Mouse (Mus musculus) T-helper 1 cell (primary cell): ENCODE measurements around the gene Hlf.

Experiments used
- in situ Hi-C: fragments of 300-600 bp; cut with MboI, MseI; formaldehyde crosslinking; loops from one replicate; pipeline ENCODE4 v1.15.1; 2025; ENCODE audit warnings: high pct_unique_total_duplicates

Hlf gene

GRCm38 (mm10) chr11:90370789-90371291 lies 19.9 kb downstream of the Hlf start:
- in situ Hi-C loops = no loop called here

DNA sequence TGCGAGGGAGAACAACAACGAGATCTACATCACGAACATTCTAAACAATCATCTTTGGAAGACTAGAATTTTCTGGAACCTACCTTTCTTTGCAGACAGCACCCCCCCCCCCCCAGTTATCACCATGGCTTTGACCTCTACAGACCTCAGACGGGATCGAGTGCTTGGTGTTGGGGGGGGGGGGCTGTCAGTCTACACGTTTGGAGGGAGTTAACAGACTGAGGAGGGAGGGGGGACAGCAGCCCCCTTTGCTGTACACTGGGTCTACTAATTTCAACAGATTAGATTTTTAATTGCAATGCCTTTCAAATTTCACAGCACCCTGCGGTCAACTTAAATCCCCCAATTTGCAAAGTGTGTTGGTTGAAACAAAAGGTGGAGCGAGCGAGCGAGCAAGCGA lies 20.3 kb downstream of the Hlf start:
- in situ Hi-C loops = no loop called here

DNA sequence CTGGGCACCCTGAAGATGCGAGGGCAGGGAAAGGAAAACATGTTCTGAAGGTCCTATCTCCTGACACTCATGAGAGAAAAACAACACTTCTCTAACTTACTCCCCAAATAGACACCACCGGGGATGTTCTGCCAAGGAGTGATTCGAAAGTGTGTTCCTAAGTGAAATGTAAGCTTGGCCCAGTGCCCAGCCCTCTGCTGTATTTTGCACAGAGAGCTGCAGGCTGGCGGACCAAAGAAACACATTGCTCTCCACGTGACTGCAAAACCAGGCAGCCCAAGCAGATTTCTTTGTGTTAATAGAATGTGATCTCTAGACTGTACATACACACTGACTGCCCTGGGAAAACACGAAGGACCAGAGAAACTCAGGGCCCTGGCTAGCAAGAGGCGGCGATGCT lies 21.1 kb downstream of the Hlf start:
- in situ Hi-C loops = no loop called here

GRCm38 (mm10) chr11:90369115-90369514 lies 21.6 kb downstream of the Hlf start:
- in situ Hi-C loops = no loop called here

DNA sequence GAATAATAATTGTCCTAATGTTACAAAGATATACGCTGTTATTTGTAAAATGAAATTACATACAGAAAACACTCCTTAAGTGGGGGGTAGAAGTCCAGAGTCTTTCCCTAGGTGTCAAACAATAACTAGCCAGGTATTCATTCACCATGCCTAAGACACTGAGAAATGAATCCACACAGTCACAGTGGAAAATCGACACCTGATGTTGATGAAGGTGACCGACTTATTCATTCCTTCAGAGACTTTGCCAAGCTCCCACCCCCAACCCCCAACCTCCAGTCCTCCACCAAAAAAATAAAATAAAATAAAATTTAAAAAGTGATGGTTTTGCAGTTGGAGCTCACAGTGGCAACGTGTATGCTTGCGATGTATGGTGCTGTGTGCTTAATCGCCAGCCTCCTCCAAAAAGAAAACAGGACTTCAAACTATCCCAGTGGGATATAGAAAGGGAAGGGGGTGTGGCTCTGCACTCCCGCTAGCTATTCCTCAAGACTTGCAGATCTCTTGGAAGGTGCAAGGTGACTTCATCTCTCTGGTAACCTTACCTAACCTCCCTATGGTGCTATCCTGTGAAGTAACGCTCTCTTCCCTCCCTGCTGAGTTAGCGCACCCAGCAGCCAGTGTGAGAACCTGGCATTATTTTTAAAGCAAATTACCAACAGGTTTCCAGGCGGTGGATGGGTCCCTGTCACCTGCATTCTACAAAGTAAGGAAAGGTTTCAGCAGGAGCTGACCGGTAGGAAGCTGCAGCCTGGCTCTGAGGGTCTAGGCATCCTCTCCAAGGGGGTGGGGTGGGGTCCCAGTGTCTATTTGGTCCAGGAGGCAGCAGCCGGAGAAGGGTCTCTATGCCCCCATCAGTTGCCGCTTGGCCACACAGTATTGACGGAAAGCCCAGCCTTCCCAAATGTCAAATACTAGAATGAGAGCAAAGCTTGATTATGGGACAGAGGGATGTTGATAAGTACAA lies 22.5 kb downstream of the Hlf start:
- in situ Hi-C loops = no loop called here

DNA sequence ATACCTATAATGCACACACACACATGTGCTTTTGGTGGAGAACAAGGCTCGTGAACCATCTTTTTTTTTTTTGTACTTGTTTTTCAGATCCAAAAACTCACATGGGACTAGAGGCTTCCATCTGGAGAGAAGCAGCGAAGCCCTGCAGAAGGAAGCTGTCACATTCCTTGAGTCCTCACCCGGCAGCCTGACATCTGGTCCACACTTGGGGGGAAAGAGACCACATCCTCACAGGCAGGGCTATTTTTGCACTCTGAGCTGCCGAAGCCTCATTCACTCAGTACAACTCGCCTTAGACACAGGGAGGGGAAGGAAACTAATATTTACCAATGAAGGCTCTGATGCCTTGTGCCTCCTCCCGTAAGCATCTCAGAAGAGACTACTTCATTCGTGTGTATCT lies 25.8 kb downstream of the Hlf start:
- in situ Hi-C loops = no loop called here

DNA sequence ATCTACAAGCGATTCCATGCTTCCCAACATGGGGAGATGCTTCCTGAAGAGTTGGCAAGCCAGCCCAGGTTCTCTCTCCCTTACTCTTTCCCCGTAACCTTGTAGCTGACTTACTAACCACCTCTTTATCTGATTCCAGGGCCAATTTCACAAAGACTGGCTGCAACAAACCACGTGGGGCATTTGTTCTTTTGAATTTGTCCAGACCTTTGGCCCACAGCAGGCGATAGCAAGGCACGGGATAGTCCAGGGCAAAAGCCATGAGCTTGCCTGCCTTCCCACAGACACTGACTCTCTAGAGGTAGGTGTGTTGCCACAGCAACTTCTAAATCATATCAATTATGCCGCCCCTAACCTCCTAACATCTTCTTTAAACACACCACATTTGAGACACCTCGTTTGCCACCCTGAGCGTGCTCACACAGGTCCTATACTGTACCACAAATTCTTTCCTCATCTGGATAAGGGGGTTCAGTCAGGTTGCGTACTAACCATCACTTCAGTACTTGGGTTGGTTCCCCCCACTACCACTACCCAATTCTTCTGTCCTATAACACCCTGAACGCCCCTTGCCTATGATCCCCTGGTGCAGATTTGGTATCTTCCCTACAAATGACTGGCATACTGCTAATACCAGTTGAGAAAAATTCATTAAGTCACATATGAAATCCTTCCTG lies 26.7 kb downstream of the Hlf start:
- in situ Hi-C loops = no loop called here

DNA sequence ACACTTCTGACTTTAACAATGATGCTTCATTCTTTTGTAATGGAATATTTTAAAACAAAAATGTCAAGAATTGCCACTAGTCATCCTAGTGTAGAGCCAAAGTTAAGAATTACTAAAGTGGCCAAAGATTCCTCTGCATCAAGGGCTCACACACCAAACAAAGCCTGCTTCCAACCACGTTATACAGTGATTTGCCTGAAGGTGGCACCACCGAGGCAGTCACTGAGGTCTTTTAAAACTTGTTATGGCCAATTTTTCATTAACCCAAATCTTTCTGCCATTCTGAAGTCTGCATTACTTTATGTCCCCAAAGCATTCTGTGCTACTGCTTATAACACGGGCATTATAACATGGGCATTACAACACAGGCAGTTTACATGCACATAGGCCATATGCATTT lies 27.3 kb downstream of the Hlf start:
- in situ Hi-C loops = no loop called here

GRCm38 (mm10) chr11:90360536-90360935 lies 30.2 kb downstream of the Hlf start:
- in situ Hi-C loops = no loop called here

DNA sequence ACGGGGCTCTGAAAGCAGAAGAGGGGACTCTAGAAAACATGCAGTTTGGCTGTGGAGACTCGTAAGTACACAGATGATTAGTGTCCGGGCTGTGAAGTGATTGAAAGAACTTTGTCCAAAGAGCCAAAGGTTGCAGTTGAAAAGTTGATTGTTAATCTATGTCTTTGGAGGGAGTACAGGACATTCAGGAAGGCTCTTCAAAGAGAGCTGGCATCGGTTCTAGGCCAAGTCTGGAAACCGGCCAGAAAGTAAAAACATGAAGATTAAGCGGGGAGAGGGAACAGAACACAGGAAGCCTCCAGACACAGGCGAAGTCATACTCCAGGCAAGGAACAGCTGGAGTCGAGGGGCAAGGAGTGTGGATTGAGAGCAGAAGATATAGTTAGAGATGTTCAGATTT lies 32.6 kb downstream of the Hlf start:
- in situ Hi-C loops = no loop called here

GRCm38 (mm10) chr11:90357371-90357770 lies 33.3 kb downstream of the Hlf start:
- in situ Hi-C loops = no loop called here

- in situ Hi-C loops = no loop called here
Observed at GRCm38 (mm10) chr11:90356495-90357304, 34.0 kb downstream of the Hlf start.

- in situ Hi-C loops = no loop called here
Observed at GRCm38 (mm10) chr11:90356036-90356435, 34.7 kb downstream of the Hlf start.

DNA sequence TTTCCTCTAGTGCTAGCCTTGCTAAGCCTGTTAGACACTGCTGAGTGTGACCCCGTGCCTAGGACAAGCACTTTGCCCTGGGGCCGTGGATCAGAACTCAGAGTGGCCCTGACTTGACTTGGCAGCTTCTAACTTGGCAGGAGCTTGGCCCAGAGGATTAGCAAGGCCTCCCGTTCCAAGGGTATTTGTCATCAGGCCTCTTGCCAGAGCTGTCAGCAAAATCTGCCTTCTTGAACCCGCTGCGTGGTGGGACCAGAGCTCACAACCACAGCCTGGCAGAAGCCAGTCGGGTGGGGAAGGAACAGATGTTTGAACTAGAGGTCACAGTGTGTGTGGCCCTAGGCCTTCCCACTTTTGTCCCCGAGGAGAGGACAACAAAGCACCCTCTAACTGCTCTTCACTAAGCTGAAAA lies 35.4 kb downstream of the Hlf start:
- in situ Hi-C loops = no loop called here

- in situ Hi-C loops = no loop called here
Observed at GRCm38 (mm10) chr11:90352696-90353095, 38.0 kb downstream of the Hlf start.

GRCm38 (mm10) chr11:90350153-90350512 lies 40.6 kb downstream of the Hlf start:
- in situ Hi-C loops = no loop called here

- in situ Hi-C loops = loop anchor here (25.0 kb wide), 1 partner anchor 663 kb away; no protein-coding TSS in a partner anchor
Observed at GRCm38 (mm10) chr11:90349486-90350152, 41.1 kb downstream of the Hlf start.

- in situ Hi-C loops = loop anchor here (25.0 kb wide), 1 partner anchor 664 kb away; no protein-coding TSS in a partner anchor
Observed at GRCm38 (mm10) chr11:90347667-90348459, 42.8 kb downstream of the Hlf start.

DNA sequence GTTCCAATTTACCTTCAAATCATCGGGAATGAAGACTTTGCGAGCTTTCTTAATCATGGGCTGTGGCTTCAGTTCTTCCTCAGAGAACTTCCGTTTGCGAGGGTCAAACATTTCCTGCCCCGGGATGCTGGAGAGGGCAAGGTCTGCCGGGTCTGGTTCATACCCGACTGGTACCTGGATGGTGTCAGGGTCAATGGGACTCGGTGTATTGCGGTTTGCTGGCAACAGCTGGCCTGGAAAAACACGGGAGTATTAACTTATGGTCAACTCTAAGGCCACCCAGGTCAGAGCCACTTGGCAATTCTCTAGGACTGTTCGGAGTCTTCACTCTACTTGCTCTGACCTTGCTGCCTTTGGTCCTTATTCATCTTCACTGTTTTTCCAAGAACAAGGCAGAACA lies 44.9 kb downstream of the Hlf start:
- in situ Hi-C loops = loop anchor here (25.0 kb wide), 1 partner anchor 667 kb away; no protein-coding TSS in a partner anchor

- in situ Hi-C loops = loop anchor here (25.0 kb wide), 1 partner anchor 669 kb away; no protein-coding TSS in a partner anchor
Observed at GRCm38 (mm10) chr11:90342858-90343257, 47.8 kb downstream of the Hlf start.
